In the genomic region with DNA sequence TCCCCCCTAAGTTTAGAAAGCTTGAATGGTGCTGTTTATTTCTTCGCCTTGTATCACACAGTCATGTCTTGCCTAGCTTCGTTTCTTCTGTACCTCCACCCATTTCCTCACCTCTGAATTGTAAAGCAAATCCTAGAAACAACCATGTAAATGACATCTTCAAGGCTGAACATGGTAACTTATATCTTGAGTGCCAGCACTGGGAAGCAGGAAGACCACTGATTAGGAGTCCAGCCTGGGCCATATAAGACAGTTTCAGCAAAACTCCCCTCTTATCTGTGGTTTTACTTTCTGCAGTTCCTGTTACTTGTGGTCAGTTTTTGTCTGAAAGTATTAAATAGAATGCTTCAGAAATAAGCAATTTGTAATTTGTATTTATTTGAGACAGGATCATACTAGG, we compare ENCODE assay signal across 34 mouse cellular contexts. TPM values are rescaled to one million over a fixed set of nuclear protein-coding genes. Genes with fewer than 3 reads are reported as not detected.
A peak's percentile ranks its signal among the peaks of the same experiment; 100 is the strongest.
DNase-seq lines count a peak whose midpoint lies in the region; ATAC-seq and TF ChIP-seq lines count a peak whose summit lies in the region.
"Had no signal": no experiment of that assay in that cellular context is flagged by ENCODE, and none has a peak within 500 bp of the region (broad histone marks: within the 10 kb centered on the region; RNA-seq: fewer than 3 reads in every experiment).

No protein-coding gene starts in this region.

- 0 out of 4 replicates have a peak, but pooled peaks of 1 of the 2 experiments have one; percentile 18 for TF ChIP-seq POLR2A in MEL (IDR thresholded peaks at IDR 0.05; ENCODE audit: control insufficient read depth in 1 of 2, insufficient read depth in 1 of 2, low read depth in 1 of 2, low read length in 2 of 2, poor library complexity in 1 of 2)

- peak; percentile 81 for DNase-seq in MEL (ENCODE audit: low read depth, low spot score)
- DNase-seq in heart, postnatal 4 days = no peak
- no peak for DNase-seq in hindbrain, embryonic 10.5 days (ENCODE audit: low spot score)
- DNase-seq in MN1 (ENCODE audit: low spot score) = no peak
- DNase-seq: adrenal gland, adult 2 months; adrenal gland, postnatal 36 days; B cell, adult 2 months; cerebellum, adult 2 months; cerebellum, postnatal 14 days; gastrocnemius, postnatal 25 days; heart, adult 11 months; heart, postnatal 36 days; kidney, adult 9 months; kidney, postnatal 14 days; layer of hippocampus, adult 9-11 months; lung, adult 18-20 months; retina, postnatal 1 day; right cerebral cortex, postnatal 14 days; thymus, adult 2 months; thymus, postnatal 36 days had no signal

- TF ChIP-seq EP300 in MEL (IDR thresholded peaks at IDR 0.05; ENCODE audit: low read depth in 1 of 2, low read length in 2 of 2) = peak; percentile 96 to 97

- peaks cover 60% of the 10 kb centered on the region for H3K79me2 ChIP-seq in MEL (ENCODE audit: control insufficient read depth, insufficient read depth, low read length, poor library complexity)

- H3K27me3 ChIP-seq in MEL (ENCODE audit: control insufficient read depth in 1 of 2, insufficient read depth in 2 of 2, low read length in 2 of 2) = no peaks in the 10 kb centered on the region
- H3K27me3 ChIP-seq in liver, embryonic 16.5 days (ENCODE audit: control insufficient read depth, insufficient read depth, low read depth, low read length) = no peaks in the 10 kb centered on the region
- no peaks in the 10 kb centered on the region for H3K27me3 ChIP-seq in hindbrain, embryonic 10.5 days (ENCODE audit: insufficient read depth, poor library complexity, severe bottlenecking)
- H3K27me3 ChIP-seq: CH12.LX; forebrain, embryonic 15.5 days; limb, embryonic 12.5 days; midbrain, embryonic 13.5 days; neural tube, embryonic 13.5 days had no signal

- TF ChIP-seq RAD21 in MEL (IDR thresholded peaks at IDR 0.05; ENCODE audit: low read depth, low read length) = no peak

- 0 out of 4 replicates have a peak overlapping the region, but pooled peaks of 1 of the 2 experiments have one; percentile 2 for H3K4me3 ChIP-seq in MEL (ENCODE audit: control insufficient read depth in 1 of 2, insufficient read depth in 1 of 2, low read depth in 2 of 2, low read length in 2 of 2)
- H3K4me3 ChIP-seq in liver, embryonic 16.5 days (ENCODE audit: low read depth, low read length) = no peak overlapping the region
- no peak overlapping the region for H3K4me3 ChIP-seq in hindbrain, embryonic 10.5 days
- H3K4me3 ChIP-seq: forebrain, embryonic 15.5 days; heart, embryonic 10.5 days; limb, embryonic 12.5 days; midbrain, embryonic 13.5 days; neural tube, embryonic 13.5 days had no signal

- peak overlapping the region; percentile 46 for H3K9ac ChIP-seq in MEL (ENCODE audit: control insufficient read depth, low read depth, low read length, poor library complexity, severe bottlenecking)
- no peak overlapping the region for H3K9ac ChIP-seq in liver, embryonic 16.5 days (ENCODE audit: low read depth, low read length)
- H3K9ac ChIP-seq: forebrain, embryonic 15.5 days; hindbrain, embryonic 14.5 days; limb, embryonic 12.5 days; midbrain, embryonic 13.5 days; neural tube, embryonic 13.5 days had no signal

- H3K9me3 ChIP-seq in MEL (replicated peaks; ENCODE audit: insufficient read depth, low read length) = no peaks in the 10 kb centered on the region
- H3K9me3 ChIP-seq in liver, embryonic 16.5 days (replicated peaks; ENCODE audit: control insufficient read depth, low read length) = no peaks in the 10 kb centered on the region
- no peaks in the 10 kb centered on the region for H3K9me3 ChIP-seq in hindbrain, embryonic 10.5 days
- H3K9me3 ChIP-seq: forebrain, embryonic 15.5 days; heart, embryonic 10.5 days; limb, embryonic 12.5 days; midbrain, embryonic 13.5 days; neural tube, embryonic 13.5 days had no signal

- H3K27ac ChIP-seq in MEL (ENCODE audit: control insufficient read depth, low read depth, low read length) = peak overlapping the region; percentile 95
- H3K27ac ChIP-seq in liver, embryonic 16.5 days (ENCODE audit: low read length) = no peak overlapping the region
- H3K27ac ChIP-seq in hindbrain, embryonic 10.5 days = no peak overlapping the region
- H3K27ac ChIP-seq: forebrain, embryonic 15.5 days; heart, embryonic 10.5 days; hindbrain, embryonic 14.5 days; midbrain, embryonic 13.5 days; neural tube, embryonic 13.5 days; stomach, postnatal 0 days had no signal

- TF ChIP-seq CTCF in MEL (IDR thresholded peaks at IDR 0.05 in 2 of 3, conservative IDR thresholded peaks at IDR 0.05 in 1 of 3; ENCODE audit: control insufficient read depth in 1 of 3, insufficient read depth in 1 of 3, low read depth in 2 of 3, low read length in 3 of 3, poor library complexity in 1 of 3, severe bottlenecking in 1 of 3) = no peak

- WGBS in liver, embryonic 16.5 days (ENCODE audit: insufficient replicate concordance) = 22% methylated on average over 2 of the region's 2 CpGs
- WGBS in hindbrain, embryonic 10.5 days = 87% methylated on average over 2 of the region's 2 CpGs

- ATAC-seq in erythroid progenitor cell, adult 5-6 weeks (replicated peaks; ENCODE audit: low FRiP score, poor library complexity, severe bottlenecking) = peak; percentile 41; the same call in 1 of the 2 replicates
- ATAC-seq in liver, embryonic 16.5 days (ENCODE audit: low read depth) = peak; percentile 47; the same call in 1 of the 2 replicates
- peak; percentile 92 for ATAC-seq in megakaryocyte-erythroid progenitor cell, adult 5-6 weeks (replicated peaks; ENCODE audit: low FRiP score, low TSS enrichment, poor library complexity, severe bottlenecking)
- ATAC-seq: activated CD4-positive, CD25-positive, alpha-beta regulatory T cell, adult 4 months; forebrain, embryonic 15.5 days; intestine, postnatal 0 days; lung, postnatal 0 days; midbrain, embryonic 13.5 days had no signal

- peaks cover 44 to 47% of the 10 kb centered on the region in 2 experiments for H3K4me1 ChIP-seq in MEL (ENCODE audit: control insufficient read depth in 1 of 2, insufficient read depth in 2 of 2, low read length in 2 of 2)
- H3K4me1 ChIP-seq in liver, embryonic 16.5 days (ENCODE audit: control insufficient read depth, low read depth, low read length) = peaks cover 21% of the 10 kb centered on the region
- H3K4me1 ChIP-seq in hindbrain, embryonic 10.5 days (replicated peaks) = no peaks in the 10 kb centered on the region
- H3K4me1 ChIP-seq: forebrain, embryonic 15.5 days; heart, embryonic 10.5 days; midbrain, embryonic 13.5 days; neural tube, embryonic 13.5 days had no signal

- H3K36me3 ChIP-seq in MEL (ENCODE audit: control insufficient read depth in 1 of 2, insufficient read depth in 2 of 2, low read length in 2 of 2) = peaks cover 6 to 77% of the 10 kb centered on the region in 2 experiments; a peak in 3 of 4 replicates
- no peaks in the 10 kb centered on the region for H3K36me3 ChIP-seq in liver, embryonic 16.5 days (ENCODE audit: control insufficient read depth, insufficient read depth)
- H3K36me3 ChIP-seq in hindbrain, embryonic 10.5 days = peaks cover 13% of the 10 kb centered on the region

- H3K4me2 ChIP-seq in liver, embryonic 16.5 days (ENCODE audit: low read depth, low read length) = no peak overlapping the region
- H3K4me2 ChIP-seq: forebrain, embryonic 15.5 days; hindbrain, embryonic 14.5 days; limb, embryonic 12.5 days; midbrain, embryonic 13.5 days; neural tube, embryonic 13.5 days had no signal

RNA-seq across cellular contexts. Expression of a gene that starts 8.5 kb away (rescaled TPM):
- total RNA-seq in MEL (2012; rRNA removed) = 41.5 and 50.8 TPM in 2 replicates
- 10 to 100 TPM in 1 of 2 experiments, not detected in 1; 81.5 TPM for polyA plus RNA-seq in MEL (2012; ENCODE audit: insufficient read depth in 1 of 2, insufficient read length in 2 of 2, low read depth in 1 of 2, low replicate concordance in 2 of 2, missing spikeins in 1 of 2)
- total RNA-seq in erythroid progenitor cell, adult 5-6 weeks (2015; ENCODE audit: low replicate concordance) = 41.1 and 46.5 TPM in 2 replicates
- 50.7 and 91.2 TPM in 2 replicates for total RNA-seq in erythroid progenitor cell, adult 5-6 weeks (2017; ENCODE audit: low replicate concordance)
- polyA plus RNA-seq in liver, embryonic 16.5 days (2015; fragmentation: Nextera tagmentation; extraction: Ambion mirVana) = 24.2 and 27.1 TPM in 2 replicates
- total RNA-seq in megakaryocyte-erythroid progenitor cell, adult 5-6 weeks (2014; fragmentation: Nextera tagmentation) = 57.8 and 76.4 TPM in 2 replicates
- 136 and 161 TPM in 2 replicates for total RNA-seq in megakaryocyte-erythroid progenitor cell, adult 5-6 weeks (2017)
- total RNA-seq in heart, postnatal 4 days (2021) = 10 to 100 TPM; 41.5 to 47.7 TPM
- polyA plus RNA-seq in hindbrain, embryonic 10.5 days (2016; fragmentation: Nextera tagmentation; extraction: Ambion mirVana) = 42.0 and 53.4 TPM in 2 replicates

RNA-seq across cellular contexts. Expression of a gene that starts 12.3 kb away (rescaled TPM):
- total RNA-seq in MEL (2012; rRNA removed) = 63.9 and 78.8 TPM in 2 replicates
- 100 to 1,000 TPM in 1 of 2 experiments, 10 to 100 TPM in 1; 80.6 to 130 TPM for polyA plus RNA-seq in MEL (2012; ENCODE audit: insufficient read depth in 1 of 2, insufficient read length in 2 of 2, low read depth in 1 of 2, low replicate concordance in 2 of 2, missing spikeins in 1 of 2)
- 15.9 and 36.4 TPM in 2 replicates for total RNA-seq in erythroid progenitor cell, adult 5-6 weeks (2015; ENCODE audit: low replicate concordance)
- 22.2 and 43.4 TPM in 2 replicates for total RNA-seq in erythroid progenitor cell, adult 5-6 weeks (2017; ENCODE audit: low replicate concordance)
- polyA plus RNA-seq in liver, embryonic 16.5 days (2015; fragmentation: Nextera tagmentation; extraction: Ambion mirVana) = 15.2 and 15.6 TPM in 2 replicates
- total RNA-seq in megakaryocyte-erythroid progenitor cell, adult 5-6 weeks (2014; fragmentation: Nextera tagmentation) = 96.8 and 100 TPM in 2 replicates
- total RNA-seq in megakaryocyte-erythroid progenitor cell, adult 5-6 weeks (2017) = 98.7 and 126 TPM in 2 replicates
- 100 to 1,000 TPM; 154 to 160 TPM for total RNA-seq in heart, postnatal 4 days (2021)
- polyA plus RNA-seq in hindbrain, embryonic 10.5 days (2016; fragmentation: Nextera tagmentation; extraction: Ambion mirVana) = 54.8 and 75.2 TPM in 2 replicates

RNA-seq across cellular contexts. Expression of a gene that starts 33.2 kb away (rescaled TPM):
- total RNA-seq in MEL (2012; rRNA removed) = 15.8 and 16.7 TPM in 2 replicates
- polyA plus RNA-seq in MEL (2012; ENCODE audit: insufficient read depth in 1 of 2, insufficient read length in 2 of 2, low read depth in 1 of 2, low replicate concordance in 2 of 2, missing spikeins in 1 of 2) = 10 to 100 TPM in 1 of 2 experiments, not detected in 1; 14.5 TPM
- total RNA-seq in erythroid progenitor cell, adult 5-6 weeks (2015; ENCODE audit: low replicate concordance) = 2.5 and 16.9 TPM in 2 replicates
- total RNA-seq in erythroid progenitor cell, adult 5-6 weeks (2017; ENCODE audit: low replicate concordance) = 8.4 and 11.9 TPM in 2 replicates
- 9.1 and 9.7 TPM in 2 replicates for polyA plus RNA-seq in liver, embryonic 16.5 days (2015; fragmentation: Nextera tagmentation; extraction: Ambion mirVana)
- 19.9 and 27.4 TPM in 2 replicates for total RNA-seq in megakaryocyte-erythroid progenitor cell, adult 5-6 weeks (2014; fragmentation: Nextera tagmentation)
- 15.4 and 22.6 TPM in 2 replicates for total RNA-seq in megakaryocyte-erythroid progenitor cell, adult 5-6 weeks (2017)
- total RNA-seq in heart, postnatal 4 days (2021) = 10 to 100 TPM; 15.7 to 16.0 TPM
- 32.5 and 37.0 TPM in 2 replicates for polyA plus RNA-seq in hindbrain, embryonic 10.5 days (2016; fragmentation: Nextera tagmentation; extraction: Ambion mirVana)

RNA-seq across cellular contexts. Expression of a gene that starts 33.3 kb away (rescaled TPM):
- total RNA-seq in MEL (2012; rRNA removed) = 8.1 and 11.1 TPM in 2 replicates
- polyA plus RNA-seq in MEL (2012; ENCODE audit: insufficient read depth in 1 of 2, insufficient read length in 2 of 2, low read depth in 1 of 2, low replicate concordance in 2 of 2, missing spikeins in 1 of 2) = 10 to 100 TPM in 1 of 2 experiments, not detected in 1; 17.5 TPM
- total RNA-seq in erythroid progenitor cell, adult 5-6 weeks (2015; ENCODE audit: low replicate concordance) = 10.5 and 33.9 TPM in 2 replicates
- 12.3 and 30.9 TPM in 2 replicates for total RNA-seq in erythroid progenitor cell, adult 5-6 weeks (2017; ENCODE audit: low replicate concordance)
- polyA plus RNA-seq in liver, embryonic 16.5 days (2015; fragmentation: Nextera tagmentation; extraction: Ambion mirVana) = 11.4 and 12.7 TPM in 2 replicates
- total RNA-seq in megakaryocyte-erythroid progenitor cell, adult 5-6 weeks (2014; fragmentation: Nextera tagmentation) = 8.1 and 13.7 TPM in 2 replicates
- 14.1 and 27.4 TPM in 2 replicates for total RNA-seq in megakaryocyte-erythroid progenitor cell, adult 5-6 weeks (2017)
- 10 to 100 TPM; 13.7 to 14.0 TPM for total RNA-seq in heart, postnatal 4 days (2021)
- polyA plus RNA-seq in hindbrain, embryonic 10.5 days (2016; fragmentation: Nextera tagmentation; extraction: Ambion mirVana) = 30.3 and 34.2 TPM in 2 replicates

RNA-seq across cellular contexts. Expression of a gene that starts 52.9 kb away (rescaled TPM):
- 0.46 and 0.50 TPM in 2 replicates for total RNA-seq in MEL (2012; rRNA removed)
- polyA plus RNA-seq in MEL (2012; ENCODE audit: insufficient read depth in 1 of 2, insufficient read length in 2 of 2, low read depth in 1 of 2, low replicate concordance in 2 of 2, missing spikeins in 1 of 2) = 1 to 10 TPM in 1 of 2 experiments, not detected in 1; 1.1 TPM
- total RNA-seq in erythroid progenitor cell, adult 5-6 weeks (2015; ENCODE audit: low replicate concordance) = 3.2 and 3.8 TPM in 2 replicates
- total RNA-seq in erythroid progenitor cell, adult 5-6 weeks (2017; ENCODE audit: low replicate concordance) = 1.5 and 1.7 TPM in 2 replicates
- 0.92 and 0.94 TPM in 2 replicates for polyA plus RNA-seq in liver, embryonic 16.5 days (2015; fragmentation: Nextera tagmentation; extraction: Ambion mirVana)
- total RNA-seq in megakaryocyte-erythroid progenitor cell, adult 5-6 weeks (2014; fragmentation: Nextera tagmentation) = 0.07 and 0.59 TPM in 2 replicates
- 0.19 and 0.61 TPM in 2 replicates for total RNA-seq in megakaryocyte-erythroid progenitor cell, adult 5-6 weeks (2017)
- total RNA-seq in heart, postnatal 4 days (2021) = 10 to 100 TPM; 15.3 to 16.3 TPM
- 2.8 and 3.2 TPM in 2 replicates for polyA plus RNA-seq in hindbrain, embryonic 10.5 days (2016; fragmentation: Nextera tagmentation; extraction: Ambion mirVana)

Comparison
In these comparisons a context has a peak if more than half of its experiments do, and no peak if none do; other contexts are left out.
1. ATAC-seq: peak in every context shown above with its lines; median percentile 92 in megakaryocyte-erythroid progenitor cell, adult 5-6 weeks; 47 in liver, embryonic 16.5 days; 41 in erythroid progenitor cell, adult 5-6 weeks.